Mouse (Mus musculus) embryo, embryonic 9.5 days (tissue): ENCODE measurements around the gene Mmp21.

Experiments used
- DNase-seq: peaks from one replicate; pipeline ENCODE4 v3.0.0-alpha.2; 2017; ENCODE audit errors: extremely low spot score

Mmp21 gene

GRCm38 (mm10) chr7:133645716-133646115, 34.1 kb downstream of the Mmp21 start:
- DNase-seq: no peak

- no peak for DNase-seq
Observed at GRCm38 (mm10) chr7:133638821-133639220, 41.0 kb downstream of the Mmp21 start.

GRCm38 (mm10) chr7:133638306-133638705, 41.6 kb downstream of the Mmp21 start:
- DNase-seq: no peak

GRCm38 (mm10) chr7:133637361-133638305, 42.2 kb downstream of the Mmp21 start, which contains the start of gene Edrf1:
TSS of gene Edrf1 (plus strand) at chr7:133637543.
- DNase-seq: peak; percentile 99

GRCm38 (mm10) chr7:133636738-133637352, 43.0 kb downstream of the Mmp21 start:
- DNase-seq: peak; percentile 87

GRCm38 (mm10) chr7:133634932-133635650, 44.8 kb downstream of the Mmp21 start:
- peak; percentile 28 for DNase-seq

- DNase-seq: peak; percentile 52
Observed at GRCm38 (mm10) chr7:133632476-133632875, 47.4 kb downstream of the Mmp21 start.

- no peak for DNase-seq
Observed at GRCm38 (mm10) chr7:133630821-133631220, 49.0 kb downstream of the Mmp21 start.

- DNase-seq: no peak
Observed at GRCm38 (mm10) chr7:133627184-133627936, 52.5 kb downstream of the Mmp21 start.
